Mouse (Mus musculus) liver, embryonic 16.5 days (tissue): Measurements from ENCODE around the gene Aldh3a1. TPM values are rescaled to one million over a fixed set of nuclear protein-coding genes. Genes with fewer than 3 reads are reported as not detected.

ENCODE experiments used
- polyA plus RNA-seq: library from polyadenylated mRNA; unstranded; fragments of >200 nt; fragmentation: Nextera tagmentation; extraction: Ambion mirVana; gene quantifications from 2 replicates; pipeline ENCODE4 v1.2.1, GENCODE M21; 2015

Gene Aldh3a1
- polyA plus RNA-seq, 1 experiment from 2014 or later, result 0.05 TPM

Other genes with a start within 250 kb of the Aldh3a1 start
- 0.04 TPM in 1 of 2 replicates, not detected in the other for gene Kcnj12, start 185.0 kb upstream of the Aldh3a1 start, polyA plus RNA-seq
- 4.0 and 4.8 TPM in 2 replicates for gene Tnfrsf13b, start 80.8 kb upstream of the Aldh3a1 start, polyA plus RNA-seq
- gene Usp22, start 32.5 kb upstream of the Aldh3a1 start, polyA plus RNA-seq, result 17.5 and 19.5 TPM in 2 replicates
- gene Aldh3a2, start 59.9 kb downstream of the Aldh3a1 start, polyA plus RNA-seq, result 36.5 and 40.9 TPM in 2 replicates
- 0.06 TPM in 1 of 2 replicates, not detected in the other for gene Slc47a2, start 135.3 kb downstream of the Aldh3a1 start, polyA plus RNA-seq
- 20.0 and 23.6 TPM in 2 replicates for gene Slc47a1, start 170.8 kb downstream of the Aldh3a1 start, polyA plus RNA-seq
- gene Rnf112, start 246.6 kb downstream of the Aldh3a1 start, polyA plus RNA-seq, result 0.07 TPM in 2 replicates